Mouse (Mus musculus): ENCODE data around the gene Cope. TPM values are rescaled to one million over a fixed set of nuclear protein-coding genes. Genes with fewer than 3 reads are reported as not detected.

Gene Cope
- polyA plus RNA-seq, 1 experiment from 2014 or later = 334 TPM

DNA sequence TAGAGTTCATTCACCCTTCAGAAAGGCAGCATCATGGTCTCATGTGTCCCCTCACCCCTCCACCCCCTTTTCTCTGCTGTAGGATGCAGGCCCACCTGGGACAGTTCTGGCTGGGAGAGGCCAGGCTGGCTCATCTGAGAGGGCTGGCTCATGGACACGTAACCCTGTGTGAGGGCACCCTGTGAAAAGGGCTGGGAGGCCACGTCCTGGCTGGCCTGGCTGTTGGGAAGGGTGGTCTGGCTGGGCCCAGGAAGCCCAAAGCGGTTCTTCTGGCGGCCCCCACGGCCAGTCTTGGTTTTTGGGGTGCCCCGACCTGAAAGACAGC is 30.5 kb downstream of the Cope start:
- H3K4me1 ChIP-seq (ENCODE audit: control insufficient read depth, insufficient read depth, low read length) = peaks cover 9% of the 10 kb centered on the region
- WGBS = 93% methylated on average over 6 of the region's 6 CpGs
- H3K4me3 ChIP-seq (ENCODE audit: low read length) = no peak overlapping the region
- peaks cover 55% of the 10 kb centered on the region for H3K36me3 ChIP-seq (ENCODE audit: control insufficient read depth, insufficient read depth)
- peaks cover 9% of the 10 kb centered on the region; the same call in 1 of the 2 replicates for H3K27me3 ChIP-seq (ENCODE audit: control insufficient read depth, insufficient read depth, low read length)
- H3K9ac ChIP-seq (ENCODE audit: low read length) = no peak overlapping the region
- no peaks in the 10 kb centered on the region for H3K9me3 ChIP-seq (replicated peaks; ENCODE audit: control insufficient read depth, low read length)
- no peak overlapping the region for H3K4me2 ChIP-seq (ENCODE audit: low read depth, low read length)
- no peak overlapping the region for H3K27ac ChIP-seq (ENCODE audit: low read length)
- ATAC-seq (replicated peaks; ENCODE audit: extremely low read depth, insufficient read depth, low FRiP score) = no peak

DNA sequence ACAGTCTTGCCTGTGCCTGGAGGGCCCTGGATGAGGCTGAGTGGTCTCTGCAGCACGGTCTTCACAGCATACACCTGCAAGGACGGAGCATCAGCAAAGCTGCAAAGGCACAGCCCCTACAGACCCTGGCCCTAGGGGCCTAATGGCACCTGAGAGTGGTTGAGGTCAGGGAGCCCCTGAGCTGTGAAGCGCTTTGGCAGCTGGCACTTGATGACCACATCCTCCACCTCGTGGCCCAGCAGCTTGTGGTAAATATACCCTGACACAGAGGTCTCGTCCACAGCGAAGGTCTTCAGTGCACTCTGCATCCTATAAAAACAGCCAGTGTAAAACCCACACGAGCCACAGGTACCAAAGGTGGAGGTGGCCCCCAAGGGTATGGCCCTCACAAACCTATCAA is 36.6 kb downstream of the Cope start:
- Histone ChIP-seq H3K9ac (ENCODE audit: low read length) (no peak overlapping the region), H3K9me3 (replicated peaks; ENCODE audit: control insufficient read depth, low read length) (no peaks in the 10 kb centered on the region), H3K4me3 (ENCODE audit: low read length) (no peak overlapping the region), H3K27me3 (ENCODE audit: control insufficient read depth, insufficient read depth, low read length) (no peaks in the 10 kb centered on the region), H3K36me3 (ENCODE audit: control insufficient read depth, insufficient read depth) (peaks cover 64% of the 10 kb centered on the region), H3K4me2 (ENCODE audit: low read depth, low read length) (no peak overlapping the region), H3K27ac (ENCODE audit: low read length) (no peak overlapping the region), H3K4me1 (ENCODE audit: control insufficient read depth, insufficient read depth, low read length) (no peaks in the 10 kb centered on the region)
- ATAC-seq (replicated peaks; ENCODE audit: extremely low read depth, insufficient read depth, low FRiP score) = no peak
- WGBS = 87% methylated on average over 7 of the region's 7 CpGs

DNA sequence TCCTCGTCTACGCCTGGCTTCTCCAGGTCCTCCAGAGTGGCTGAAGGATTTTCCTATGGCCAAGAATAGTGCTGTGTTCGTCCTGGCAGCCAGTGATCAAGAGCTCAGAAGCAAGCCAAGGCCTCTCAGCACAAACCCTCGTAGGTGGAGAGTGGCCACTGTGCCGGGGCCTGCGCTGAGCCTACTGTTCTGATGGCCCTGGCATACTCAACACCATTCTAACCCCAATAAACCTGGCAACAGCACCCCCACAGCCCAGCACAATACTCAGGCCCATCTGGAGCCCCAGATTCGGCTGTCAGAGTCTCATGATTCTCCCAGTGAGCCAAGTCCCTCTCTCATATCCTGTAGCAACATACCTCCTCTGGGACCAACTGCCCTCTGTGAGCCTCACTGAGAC is 38.3 kb downstream of the Cope start:
- H3K9me3 ChIP-seq (replicated peaks; ENCODE audit: control insufficient read depth, low read length) = no peaks in the 10 kb centered on the region
- H3K27me3 ChIP-seq (ENCODE audit: control insufficient read depth, insufficient read depth, low read length) = no peaks in the 10 kb centered on the region
- no peak overlapping the region for H3K27ac ChIP-seq (ENCODE audit: low read length)
- ATAC-seq (replicated peaks; ENCODE audit: extremely low read depth, insufficient read depth, low FRiP score) = no peak
- H3K36me3 ChIP-seq (ENCODE audit: control insufficient read depth, insufficient read depth) = peaks cover 47% of the 10 kb centered on the region
- H3K9ac ChIP-seq (ENCODE audit: low read length) = no peak overlapping the region
- no peak overlapping the region for H3K4me3 ChIP-seq (ENCODE audit: low read length)
- H3K4me2 ChIP-seq (ENCODE audit: low read depth, low read length) = no peak overlapping the region
- no peaks in the 10 kb centered on the region for H3K4me1 ChIP-seq (ENCODE audit: control insufficient read depth, insufficient read depth, low read length)
- 85% methylated on average over 7 of the region's 7 CpGs for WGBS

DNA sequence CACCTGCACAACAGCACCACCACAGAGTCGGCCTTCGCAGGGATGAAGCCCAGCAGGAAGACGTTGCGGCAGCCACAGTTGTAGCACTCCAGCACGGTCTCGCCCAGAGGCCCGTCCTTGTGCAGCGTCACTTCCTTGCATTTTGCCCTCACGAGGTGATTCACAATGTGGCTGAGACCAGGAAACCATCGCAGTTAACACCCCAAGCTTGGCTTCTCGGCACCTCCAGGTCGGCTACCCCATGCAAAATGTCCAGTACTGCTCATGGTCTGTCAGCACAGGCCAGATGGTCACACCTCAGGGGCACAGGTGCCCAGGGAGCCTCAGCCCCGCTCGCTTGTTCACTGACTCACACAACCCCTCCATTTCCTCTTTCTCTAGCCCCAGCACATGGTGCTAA is 39.7 kb downstream of the Cope start:
- Histone ChIP-seq H3K9me3 (replicated peaks; ENCODE audit: control insufficient read depth, low read length) (no peaks in the 10 kb centered on the region), H3K27me3 (ENCODE audit: control insufficient read depth, insufficient read depth, low read length) (no peaks in the 10 kb centered on the region), H3K27ac (ENCODE audit: low read length) (no peak overlapping the region), H3K4me2 (ENCODE audit: low read depth, low read length) (no peak overlapping the region), H3K4me1 (ENCODE audit: control insufficient read depth, insufficient read depth, low read length) (no peaks in the 10 kb centered on the region), H3K36me3 (ENCODE audit: control insufficient read depth, insufficient read depth) (peaks cover 43% of the 10 kb centered on the region), H3K9ac (ENCODE audit: low read length) (no peak overlapping the region), H3K4me3 (ENCODE audit: low read length) (no peak overlapping the region)
- 91% methylated on average over 14 of the region's 14 CpGs for WGBS
- no peak for ATAC-seq (replicated peaks; ENCODE audit: extremely low read depth, insufficient read depth, low FRiP score)

DNA sequence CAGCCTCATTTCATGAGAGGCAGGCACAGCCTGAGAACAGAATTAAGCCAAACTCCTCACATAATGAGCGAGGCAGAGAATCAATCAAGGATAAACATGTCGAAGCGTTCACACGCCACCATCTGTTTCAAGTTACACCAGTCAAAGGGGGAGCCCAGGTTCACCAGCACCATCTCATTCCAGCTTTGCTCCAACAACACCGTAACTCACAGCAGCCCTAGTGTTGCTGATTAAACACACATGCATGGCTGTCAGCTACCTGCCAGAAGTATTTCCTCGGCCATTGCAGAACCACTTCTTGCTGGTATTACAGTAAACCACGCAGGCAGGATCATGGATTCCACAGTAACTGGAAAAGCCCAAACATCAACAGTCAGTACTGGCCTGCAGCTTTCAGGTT is 40.8 kb downstream of the Cope start:
- Histone ChIP-seq H3K4me3 (ENCODE audit: low read length) (no peak overlapping the region), H3K27ac (ENCODE audit: low read length) (no peak overlapping the region), H3K36me3 (ENCODE audit: control insufficient read depth, insufficient read depth) (peaks cover 33% of the 10 kb centered on the region), H3K4me1 (ENCODE audit: control insufficient read depth, insufficient read depth, low read length) (no peaks in the 10 kb centered on the region), H3K4me2 (ENCODE audit: low read depth, low read length) (no peak overlapping the region), H3K27me3 (ENCODE audit: control insufficient read depth, insufficient read depth, low read length) (no peaks in the 10 kb centered on the region), H3K9ac (ENCODE audit: low read length) (no peak overlapping the region), H3K9me3 (replicated peaks; ENCODE audit: control insufficient read depth, low read length) (no peaks in the 10 kb centered on the region)
- ATAC-seq (replicated peaks; ENCODE audit: extremely low read depth, insufficient read depth, low FRiP score) = no peak
- WGBS = 80% methylated on average over 7 of the region's 7 CpGs

DNA sequence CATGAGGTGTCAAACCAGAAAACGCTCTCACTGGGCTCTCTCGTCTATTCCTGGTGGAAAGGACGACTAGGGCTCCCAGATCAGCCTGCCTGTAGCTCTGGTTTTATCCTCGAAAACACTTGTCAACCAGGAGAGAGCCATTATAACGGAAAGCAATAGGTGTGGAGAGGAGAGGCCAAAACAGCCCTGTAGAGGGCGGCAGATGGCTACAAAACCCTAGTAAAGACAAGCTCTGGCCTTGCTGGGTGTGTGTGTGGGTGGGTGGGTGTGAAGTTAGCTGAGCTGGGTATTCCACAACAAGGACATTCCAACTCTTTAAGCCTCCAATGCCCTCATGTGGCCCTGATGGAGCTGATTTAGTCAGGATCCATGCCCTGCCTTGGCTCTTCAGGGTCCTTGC is 41.4 kb downstream of the Cope start:
- Histone ChIP-seq H3K9ac (ENCODE audit: low read length) (no peak overlapping the region), H3K27me3 (ENCODE audit: control insufficient read depth, insufficient read depth, low read length) (no peaks in the 10 kb centered on the region), H3K4me3 (ENCODE audit: low read length) (no peak overlapping the region), H3K4me1 (ENCODE audit: control insufficient read depth, insufficient read depth, low read length) (0 out of 2 replicates have a peak, but pooled peaks cover 2% of the 10 kb centered on the region), H3K36me3 (ENCODE audit: control insufficient read depth, insufficient read depth) (peaks cover 28% of the 10 kb centered on the region), H3K9me3 (replicated peaks; ENCODE audit: control insufficient read depth, low read length) (no peaks in the 10 kb centered on the region), H3K27ac (ENCODE audit: low read length) (no peak overlapping the region), H3K4me2 (ENCODE audit: low read depth, low read length) (no peak overlapping the region)
- 0 out of 2 replicates have a peak, but pooled peaks have one; percentile 46 for ATAC-seq (replicated peaks; ENCODE audit: extremely low read depth, insufficient read depth, low FRiP score)
- WGBS = 59% methylated on average over 6 of the region's 6 CpGs

DNA sequence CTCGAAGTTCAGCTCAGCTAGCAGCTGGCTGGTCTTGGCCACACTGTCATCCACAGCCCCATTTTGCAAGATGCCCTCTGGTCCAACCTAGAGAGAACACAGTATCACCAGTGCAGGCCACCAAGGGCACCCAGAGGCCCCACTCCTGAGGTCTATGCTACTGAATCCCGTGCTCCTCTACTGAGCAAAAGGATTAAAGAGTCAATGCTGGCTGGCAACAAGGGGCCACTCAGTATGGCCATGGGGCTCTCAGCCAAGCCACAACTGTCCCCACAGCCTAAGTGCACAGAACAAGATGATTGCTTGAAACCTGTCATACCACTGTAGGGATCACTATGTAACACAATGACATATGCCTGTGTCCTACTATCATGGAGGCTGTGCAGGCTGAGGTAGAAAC is 42.0 kb downstream of the Cope start:
- Histone ChIP-seq H3K36me3 (ENCODE audit: control insufficient read depth, insufficient read depth) (peaks cover 23% of the 10 kb centered on the region), H3K4me2 (ENCODE audit: low read depth, low read length) (no peak overlapping the region), H3K9me3 (replicated peaks; ENCODE audit: control insufficient read depth, low read length) (no peaks in the 10 kb centered on the region), H3K4me3 (ENCODE audit: low read length) (no peak overlapping the region), H3K27me3 (ENCODE audit: control insufficient read depth, insufficient read depth, low read length) (no peaks in the 10 kb centered on the region), H3K4me1 (ENCODE audit: control insufficient read depth, insufficient read depth, low read length) (0 out of 2 replicates have a peak, but pooled peaks cover 2% of the 10 kb centered on the region), H3K27ac (ENCODE audit: low read length) (no peak overlapping the region), H3K9ac (ENCODE audit: low read length) (no peak overlapping the region)
- no peak for ATAC-seq (replicated peaks; ENCODE audit: extremely low read depth, insufficient read depth, low FRiP score)
- 85% methylated on average over 2 of the region's 2 CpGs for WGBS

DNA sequence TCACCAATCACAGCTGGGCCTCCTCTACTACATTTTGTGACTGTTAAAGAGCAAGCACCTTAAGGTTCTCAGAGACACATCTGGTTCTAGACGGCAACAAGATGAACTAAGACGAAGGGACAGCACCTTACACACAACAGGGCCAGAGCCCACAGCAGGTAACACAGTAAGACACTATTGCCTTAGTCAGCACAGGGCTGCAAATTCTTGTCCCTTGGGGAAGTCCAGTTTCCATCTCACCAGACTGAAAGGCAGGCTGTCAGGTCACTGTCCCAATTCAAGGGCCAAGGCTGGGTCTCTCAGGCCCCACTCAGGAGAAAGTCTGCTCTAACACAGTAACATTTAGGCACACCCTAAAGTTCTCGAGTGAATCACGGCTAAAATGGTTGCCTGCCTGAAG is 45.1 kb downstream of the Cope start:
- Histone ChIP-seq H3K4me2 (ENCODE audit: low read depth, low read length) (no peak overlapping the region), H3K9me3 (replicated peaks; ENCODE audit: control insufficient read depth, low read length) (no peaks in the 10 kb centered on the region), H3K9ac (ENCODE audit: low read length) (no peak overlapping the region), H3K27ac (ENCODE audit: low read length) (no peak overlapping the region), H3K27me3 (ENCODE audit: control insufficient read depth, insufficient read depth, low read length) (no peaks in the 10 kb centered on the region), H3K36me3 (ENCODE audit: control insufficient read depth, insufficient read depth) (peaks cover 9% of the 10 kb centered on the region), H3K4me3 (ENCODE audit: low read length) (no peak overlapping the region), H3K4me1 (ENCODE audit: control insufficient read depth, insufficient read depth, low read length) (peaks cover 27% of the 10 kb centered on the region)
- ATAC-seq (replicated peaks; ENCODE audit: extremely low read depth, insufficient read depth, low FRiP score) = no peak
- WGBS = 81% methylated on average over 4 of the region's 4 CpGs

DNA sequence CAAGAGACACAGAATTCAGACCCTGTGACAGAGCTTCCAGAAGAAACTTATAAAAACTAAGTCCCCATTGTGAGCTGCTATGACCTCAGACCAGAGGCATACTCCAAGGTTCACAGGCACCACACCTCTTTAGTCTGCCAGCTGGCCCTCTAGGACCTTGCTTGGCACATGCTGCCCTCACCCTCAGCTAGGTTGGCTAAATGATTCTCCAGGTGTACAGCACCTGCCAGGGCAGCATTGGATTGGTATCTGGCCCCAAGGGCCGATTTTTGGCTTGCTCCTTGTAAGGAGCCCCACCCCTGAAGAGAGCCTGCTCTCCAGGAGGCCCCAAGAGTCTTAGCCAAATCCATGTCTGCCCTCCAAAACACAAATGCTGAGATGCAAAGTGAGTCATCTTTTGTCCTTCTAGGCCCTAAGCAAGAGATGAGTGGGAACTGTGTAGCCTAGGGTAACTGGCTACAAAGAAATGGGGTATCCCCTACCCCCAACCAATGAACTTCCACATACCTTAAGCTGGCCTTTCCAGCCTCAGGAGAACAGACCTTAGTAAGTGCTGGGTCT is 45.6 kb downstream of the Cope start:
- H3K4me3 ChIP-seq (ENCODE audit: low read length) = no peak overlapping the region
- peaks cover 7% of the 10 kb centered on the region for H3K36me3 ChIP-seq (ENCODE audit: control insufficient read depth, insufficient read depth)
- WGBS = 64% methylated on average over 1 of the region's 1 CpGs

More for the DNA sequence above, 45.6 kb downstream of the Cope start:
- Histone ChIP-seq H3K27ac (ENCODE audit: low read length) (no peak overlapping the region), H3K4me1 (ENCODE audit: control insufficient read depth, insufficient read depth, low read length) (peaks cover 27% of the 10 kb centered on the region), H3K9me3 (replicated peaks; ENCODE audit: control insufficient read depth, low read length) (no peaks in the 10 kb centered on the region), H3K27me3 (ENCODE audit: control insufficient read depth, insufficient read depth, low read length) (no peaks in the 10 kb centered on the region), H3K4me2 (ENCODE audit: low read depth, low read length) (no peak overlapping the region), H3K9ac (ENCODE audit: low read length) (no peak overlapping the region)
- ATAC-seq (replicated peaks; ENCODE audit: extremely low read depth, insufficient read depth, low FRiP score) = no peak

Measured in heart, embryonic 16.5 days (tissue).